Mouse (Mus musculus) gastrocnemius, postnatal 36 days (tissue): ENCODE data around the gene Ap5s1. TPM values are rescaled to one million over a fixed set of nuclear protein-coding genes. Genes with fewer than 3 reads are reported as not detected.
A peak's percentile ranks its signal among the peaks of the same experiment; 100 is the strongest.
"Not testable (repeated sequence)": the region's sequence is repeated elsewhere in the genome, so short reads cannot be mapped to it uniquely, and the experiment has no call there.

Experiments used
- DNase-seq, 2 experiments: peaks; one replicate each; pipeline ENCODE4 v3.0.0; 2022
- intact Hi-C: fragments of 180-260 bp; cut with DNase I; formaldehyde crosslinking; loops from one replicate; pipeline ENCODE4 v1.15.1; 2025
- total RNA-seq, 2 experiments: library from RNA; stranded (reverse); gene quantifications; 2 replicates each; pipeline ENCODE4 v1.2.3; 2021

Gene Ap5s1
- total RNA-seq, 2 experiments from 2014 or later, result 13.9 to 15.0 TPM

DNA sequence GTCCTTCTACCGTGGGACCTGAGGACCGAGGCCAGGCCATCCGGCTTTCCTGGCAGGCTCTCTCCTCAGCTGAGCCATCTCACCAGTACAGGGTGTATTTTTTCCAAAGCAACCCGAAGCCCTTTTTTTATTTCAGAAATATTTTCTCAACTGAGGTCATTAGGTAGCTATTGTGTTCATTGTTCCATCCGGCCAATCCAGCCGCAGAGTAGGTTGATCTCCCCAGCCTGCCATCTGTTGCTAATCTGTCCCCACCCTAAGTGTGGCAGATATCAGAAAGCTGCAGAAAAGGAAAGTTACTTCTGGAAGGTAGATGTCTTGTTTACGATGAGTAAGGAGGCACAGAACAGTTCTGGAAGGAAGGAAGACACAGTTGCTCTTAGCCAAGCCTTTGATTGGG lies 6.9 kb downstream of the Ap5s1 start:
- DNase-seq, result no peak
- intact Hi-C loops, result no loop called here

DNA sequence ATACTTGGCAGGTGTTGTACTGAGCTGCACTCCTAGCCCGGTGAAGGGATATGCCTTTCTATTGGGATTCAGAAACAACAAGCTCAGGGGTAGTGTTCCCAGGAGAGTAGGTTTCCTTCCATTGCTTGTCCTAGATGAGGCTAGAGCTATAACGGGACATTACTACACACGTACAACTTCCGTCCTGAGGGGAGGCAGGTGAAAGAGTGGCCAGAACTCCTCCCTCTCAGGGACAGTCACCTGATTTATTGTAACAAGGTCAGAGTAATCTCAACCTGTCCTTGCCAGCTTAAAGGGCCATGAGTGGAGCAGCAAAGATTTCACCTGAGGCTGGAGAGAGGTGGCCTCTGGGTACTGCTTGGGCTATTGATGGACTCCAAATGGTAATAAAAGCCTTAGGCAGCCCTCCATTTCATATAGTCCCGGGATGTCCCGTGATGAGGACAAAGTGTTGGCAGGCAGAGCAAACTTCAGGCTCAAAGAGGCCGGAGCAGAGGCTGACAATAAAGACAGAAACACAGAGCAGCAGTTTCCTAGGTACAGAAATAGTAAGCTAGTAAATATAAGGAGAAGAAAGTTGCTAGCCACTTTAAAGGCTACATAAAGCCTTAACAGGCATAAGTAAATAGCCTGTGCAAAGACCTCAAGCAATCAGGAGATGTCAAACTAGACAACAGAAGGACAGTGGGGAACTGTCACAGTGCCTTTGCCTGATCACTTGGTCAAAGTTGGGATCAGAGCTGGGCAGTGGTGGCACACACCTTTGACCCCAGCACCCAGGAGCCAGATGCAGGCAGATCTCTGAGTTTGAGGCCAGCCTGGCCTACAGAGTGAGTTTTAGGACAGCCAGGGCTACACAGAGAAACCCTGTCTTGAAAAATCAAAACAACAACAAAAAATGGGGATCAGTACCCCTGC lies 9.3 kb downstream of the Ap5s1 start:
- intact Hi-C loops, result no loop called here
- no peak for DNase-seq

DNA sequence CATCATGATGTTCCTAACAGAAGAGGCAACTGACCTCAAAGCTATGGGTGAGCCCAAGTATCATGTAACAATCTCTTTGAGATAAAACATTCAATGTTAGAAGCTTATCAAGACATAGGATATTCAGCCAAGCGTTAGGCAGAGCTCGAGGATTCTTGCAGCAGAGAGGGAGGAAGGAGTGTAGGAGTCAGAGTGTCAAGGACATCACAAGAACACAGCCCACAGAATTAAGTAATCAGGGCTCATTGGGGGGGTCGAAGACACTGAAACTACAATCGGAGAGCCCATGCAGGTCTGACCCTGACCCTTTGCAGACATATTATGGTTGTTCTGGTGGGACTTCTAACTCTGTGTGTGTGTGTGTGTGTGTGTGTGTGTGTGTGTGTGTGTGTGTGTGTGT lies 13.2 kb downstream of the Ap5s1 start:
- DNase-seq, result no peak
- intact Hi-C loops, result no loop called here

- intact Hi-C loops, result no loop called here
Measured at GRCm38 (mm10) chr2:131221853-131222515, 15.1 kb downstream of the Ap5s1 start.

GRCm38 (mm10) chr2:131222562-131222961 lies 15.7 kb downstream of the Ap5s1 start:
- intact Hi-C loops, result no loop called here
- no peak for DNase-seq

More at GRCm38 (mm10) chr2:131221853-131222515, 15.1 kb downstream of the Ap5s1 start:
- DNase-seq, result no peak

DNA sequence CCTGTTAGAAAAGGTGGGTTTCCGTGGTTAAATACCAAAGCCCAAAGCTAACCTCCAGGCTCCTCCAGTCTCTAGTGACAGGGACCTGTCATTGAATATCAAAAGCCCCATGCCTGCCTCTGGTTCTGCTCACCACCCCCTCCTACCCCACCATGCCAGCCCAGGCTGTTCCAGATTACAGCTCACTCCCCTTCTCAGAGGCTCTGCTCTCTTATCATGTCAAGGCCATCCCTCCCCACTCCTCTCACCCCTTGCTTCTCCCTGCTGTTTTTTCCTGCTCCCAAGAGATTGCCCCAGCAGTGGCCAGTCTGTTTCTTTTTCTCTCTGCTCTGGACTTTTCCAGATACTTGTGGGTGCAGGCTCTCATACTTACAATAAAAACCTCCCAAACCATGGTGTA lies 16.7 kb downstream of the Ap5s1 start:
- intact Hi-C loops, result no loop called here
- DNase-seq, result no peak

DNA sequence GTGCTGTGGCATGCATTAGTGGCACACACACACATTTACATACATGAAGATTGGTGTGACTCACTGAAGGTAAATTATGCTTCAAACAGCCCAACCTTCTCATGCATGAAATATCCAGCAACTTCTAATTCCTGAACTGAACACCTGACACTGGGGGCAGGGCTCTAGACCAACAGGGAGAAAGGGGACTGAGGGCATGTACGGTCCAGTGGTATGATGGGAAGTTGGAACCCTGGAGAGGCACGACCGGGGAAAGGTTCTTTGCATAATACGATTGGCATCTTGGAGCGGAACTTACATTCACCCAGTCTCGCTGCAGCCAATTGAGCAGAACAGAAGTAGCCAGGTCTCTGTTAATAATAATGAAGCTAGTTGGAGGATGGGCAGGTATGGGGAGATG lies 18.3 kb downstream of the Ap5s1 start:
- no peak for DNase-seq
- intact Hi-C loops, result no loop called here

DNA sequence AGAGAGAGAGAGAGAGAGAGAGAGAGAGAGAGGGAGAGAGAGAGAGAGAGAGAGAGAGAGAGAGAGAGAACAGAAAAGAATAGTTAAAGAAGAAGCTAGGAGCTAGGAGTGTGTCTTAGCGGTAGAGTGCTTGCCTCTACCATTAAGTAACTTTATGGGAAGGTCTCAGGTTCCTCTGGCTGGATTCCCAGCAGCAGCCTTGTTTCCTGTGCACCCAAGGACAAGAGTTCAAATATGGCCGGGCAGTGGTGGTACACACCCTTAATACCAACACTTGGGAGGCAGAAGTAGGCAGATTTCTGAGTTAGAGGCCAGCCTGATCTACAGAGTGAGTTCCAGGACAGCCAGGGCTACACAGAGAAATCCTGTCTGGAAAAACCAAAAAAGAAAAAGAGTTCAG lies 19.8 kb downstream of the Ap5s1 start:
- intact Hi-C loops, DNase-seq: not testable (repeated sequence)

- intact Hi-C loops, result no loop called here
Measured at GRCm38 (mm10) chr2:131227243-131227642, 20.4 kb downstream of the Ap5s1 start.

GRCm38 (mm10) chr2:131232558-131232957 lies 25.7 kb downstream of the Ap5s1 start:
- intact Hi-C loops, result no loop called here
- DNase-seq, result no peak

More at GRCm38 (mm10) chr2:131227243-131227642, 20.4 kb downstream of the Ap5s1 start:
- DNase-seq, result no peak

- DNase-seq, result peak; percentile 91 to 96
- intact Hi-C loops, result no loop called here
Measured at GRCm38 (mm10) chr2:131233307-131234126, 26.6 kb downstream of the Ap5s1 start, which contains the start of gene Mavs. Mavs (plus strand) TSS chr2:131234063.

GRCm38 (mm10) chr2:131234127-131234650 lies 27.3 kb downstream of the Ap5s1 start:
- intact Hi-C loops, result no loop called here
- DNase-seq, result peak in 1 of 2 experiments; percentile 13

GRCm38 (mm10) chr2:131234970-131235635 lies 28.2 kb downstream of the Ap5s1 start:
- DNase-seq, result no peak
- intact Hi-C loops, result no loop called here

DNA sequence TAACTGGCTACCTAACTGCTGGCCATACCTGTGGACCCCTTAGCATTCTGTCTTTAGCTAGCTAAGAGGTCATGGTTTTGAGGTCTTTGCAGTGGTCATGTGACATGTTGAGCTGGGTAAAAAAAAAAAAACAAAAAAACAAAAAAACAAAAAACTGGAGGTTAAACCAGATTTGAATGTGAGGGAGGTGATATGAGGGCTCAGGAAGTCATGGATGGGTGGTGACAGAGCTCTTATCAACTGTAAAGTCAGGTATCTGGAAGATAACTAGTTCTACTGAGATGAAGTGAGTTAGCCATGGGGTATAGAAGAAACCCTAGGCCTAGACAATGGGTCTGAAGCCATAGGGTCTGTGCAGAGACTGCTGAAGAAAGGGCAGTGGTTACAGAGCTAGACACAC lies 35.3 kb downstream of the Ap5s1 start:
- DNase-seq, result no peak
- intact Hi-C loops, result no loop called here

- DNase-seq, result no peak
- intact Hi-C loops, result no loop called here
Measured at GRCm38 (mm10) chr2:131242929-131243328, 36.1 kb downstream of the Ap5s1 start.

DNA sequence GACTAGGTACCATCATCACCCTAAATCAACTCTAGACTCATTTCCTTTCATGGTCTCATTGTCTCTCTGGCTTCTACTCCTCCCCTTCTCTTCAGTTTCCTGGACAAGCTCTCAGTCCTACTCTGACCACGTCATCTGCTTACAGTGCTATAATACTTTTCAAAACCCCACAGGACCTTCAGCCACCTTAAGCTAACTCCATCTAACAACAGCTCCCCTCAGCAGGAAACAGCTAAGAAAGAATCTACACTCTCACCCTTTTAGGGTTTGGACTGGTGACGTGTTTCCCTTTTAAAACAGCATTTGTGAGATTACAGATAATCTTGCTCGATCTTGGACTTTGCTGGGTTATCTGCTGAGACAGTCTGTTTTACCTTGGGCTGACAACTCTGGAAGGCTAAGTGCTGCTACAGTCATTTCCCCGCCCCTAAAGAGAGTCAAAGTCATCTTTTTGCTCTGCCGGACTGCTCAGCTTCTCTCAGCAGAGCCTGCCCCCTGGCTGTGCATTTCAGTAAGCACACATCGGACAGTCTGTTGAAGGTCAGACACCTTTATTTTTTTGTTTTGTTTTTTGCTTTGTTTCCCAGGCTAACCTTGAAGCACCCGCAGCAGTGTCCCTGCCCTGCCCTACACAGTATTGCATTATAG lies 46.9 kb downstream of the Ap5s1 start:
- peak; percentile 40 to 58 for DNase-seq
- intact Hi-C loops, result loop anchor here (2.0 to 10.0 kb wide), 3 partner anchors 77 to 289 kb away; no protein-coding TSS in a partner anchor

DNA sequence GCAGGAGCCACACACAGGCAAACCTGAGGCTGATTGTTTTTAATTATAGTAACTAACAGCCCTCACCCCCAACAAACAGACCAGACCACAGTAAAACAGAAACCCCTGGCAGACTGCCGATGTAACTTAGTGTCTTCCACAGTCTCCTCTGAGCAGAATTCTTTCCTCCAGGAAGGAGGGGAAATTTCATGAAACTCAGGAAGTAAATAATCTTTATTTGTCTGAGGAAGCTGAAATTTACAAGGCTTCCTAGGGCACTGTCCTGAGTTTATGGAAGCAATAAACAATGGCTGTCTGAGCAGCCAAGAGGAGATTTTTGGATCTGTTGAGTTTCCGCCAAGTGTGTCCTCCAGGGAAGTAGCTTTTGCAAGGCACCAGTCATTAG lies 47.4 kb downstream of the Ap5s1 start:
- intact Hi-C loops, result loop anchor here (2.0 to 10.0 kb wide), 3 partner anchors 77 to 290 kb away; no protein-coding TSS in a partner anchor
- no peak for DNase-seq

DNA sequence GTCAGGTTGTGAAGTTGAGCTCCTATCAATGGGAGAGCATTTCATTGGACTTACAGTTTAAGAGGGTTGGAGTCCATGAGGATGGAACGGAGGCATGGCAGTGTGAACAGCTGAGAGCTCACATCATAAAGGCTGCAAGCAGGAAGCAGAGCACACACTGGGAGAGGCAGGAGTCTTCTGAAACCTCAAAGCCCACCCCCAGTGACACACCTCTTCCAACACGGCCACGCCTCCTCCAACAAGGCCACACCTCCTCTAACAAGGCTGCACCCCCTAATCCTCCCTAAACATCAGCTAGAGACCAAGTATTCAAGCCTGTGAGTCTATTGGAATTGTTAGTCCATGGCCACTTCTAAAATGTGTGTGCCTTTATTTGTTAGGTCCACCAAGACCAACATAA lies 48.9 kb downstream of the Ap5s1 start:
- intact Hi-C loops, result loop anchor here (2.0 to 10.0 kb wide), 2 partner anchors 161 to 291 kb away; no protein-coding TSS in a partner anchor
- DNase-seq, result no peak

DNA sequence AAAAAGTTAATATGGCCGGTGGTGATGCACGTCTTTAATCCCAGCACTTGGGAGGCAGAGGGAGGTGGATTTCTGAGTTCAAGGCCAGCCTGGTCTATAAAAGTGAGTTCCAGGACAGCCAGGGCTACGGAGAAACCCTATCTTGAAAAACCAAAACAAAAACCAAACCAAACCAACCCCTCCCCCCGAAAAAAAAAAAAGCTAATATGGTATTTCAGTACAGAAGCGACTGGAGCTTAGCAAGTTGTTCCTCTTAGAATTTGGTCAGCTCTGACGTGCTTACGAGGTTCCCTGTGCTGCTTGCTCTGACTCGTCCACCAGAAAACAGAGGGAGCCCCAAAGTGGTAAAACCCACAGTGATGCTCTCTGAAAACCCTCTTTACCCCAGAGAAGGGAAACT lies 51.8 kb downstream of the Ap5s1 start:
- intact Hi-C loops, result loop anchor here (10.0 kb wide), 1 partner anchor 294 kb away; no protein-coding TSS in a partner anchor
- no peak for DNase-seq
